Mouse (Mus musculus): ENCODE measurements around the gene Tsen15. TPM values are rescaled to one million over a fixed set of nuclear protein-coding genes. Genes with fewer than 3 reads are reported as not detected.

Gene Tsen15
- 29.3 TPM for polyA plus RNA-seq (2021)

DNA sequence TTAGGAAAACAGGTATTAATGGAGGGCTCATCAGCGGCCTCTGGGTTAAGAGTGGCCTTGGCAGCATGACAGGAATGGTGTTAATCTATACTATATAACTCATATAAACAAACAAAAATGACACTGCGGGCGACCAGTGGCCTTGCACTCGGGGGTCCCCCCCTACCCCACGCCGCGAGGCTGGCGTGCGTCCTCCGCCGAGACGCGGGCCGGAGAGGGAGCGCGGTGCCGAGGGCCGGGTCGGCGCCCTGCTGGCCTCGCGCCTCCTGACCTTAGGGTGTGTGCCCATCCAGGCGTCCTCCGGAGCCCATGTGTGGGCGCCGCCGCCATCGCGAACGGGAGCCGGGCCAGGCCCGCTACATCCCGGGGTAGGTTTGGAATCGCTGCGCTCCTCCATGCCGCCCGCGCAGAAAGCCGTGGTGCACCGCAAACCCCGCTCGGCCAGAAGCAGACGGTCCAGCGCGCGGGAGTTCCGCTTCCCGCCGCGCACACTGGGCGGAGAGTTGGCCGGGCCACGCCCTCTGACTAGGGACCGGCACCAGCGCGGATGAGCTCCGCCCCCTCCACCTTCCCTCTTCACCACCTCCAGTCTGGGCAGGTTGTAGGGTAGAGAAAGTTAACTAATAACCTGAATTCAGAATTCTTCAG lies at the start of gene Tsen15:
Gene Tsen15 (minus strand): TSS at position 501 of the 648 bp plus-strand sequence.
- H3K27me3 ChIP-seq, result no peaks in the 10 kb centered on the region
- in situ Hi-C loops (cut with MboI; ENCODE audit: low pct_unique_long_range_greater_than_20kb), result no loop called here
- TF ChIP-seq CTCF (IDR thresholded peaks at IDR 0.05), result no peak
- ATAC-seq (peak; percentile 94), DNase-seq (ENCODE audit: low read depth, low spot score) (no peak)
- POLR2A ChIA-PET, result no interaction called here
- CTCF ChIA-PET, result no interaction called here

DNA sequence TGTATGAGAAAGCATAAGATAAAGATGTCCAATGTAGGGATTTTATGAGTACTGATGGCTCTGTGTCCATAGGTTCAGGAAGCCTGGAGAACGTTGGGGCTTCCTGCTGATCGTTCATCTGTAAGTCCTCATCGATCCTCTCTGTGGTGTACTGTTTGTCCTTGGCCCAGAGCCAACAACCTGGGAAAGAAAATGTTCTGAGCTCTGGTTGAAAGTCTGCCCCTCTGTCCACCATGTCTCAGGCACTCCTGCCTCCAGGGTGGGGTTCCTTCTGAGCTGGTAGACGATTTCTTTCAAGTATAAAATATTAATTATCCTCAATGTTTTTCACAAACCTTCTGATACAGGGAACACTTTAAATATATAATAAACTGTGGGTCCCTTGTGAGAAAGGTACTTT lies 47.7 kb upstream of the Tsen15 start:
- DNase-seq (ENCODE audit: low read depth, low spot score) (no peak), ATAC-seq (no peak)
- ChIA-PET CTCF (no interaction called here), POLR2A (no interaction called here)
- TF ChIP-seq CTCF (IDR thresholded peaks at IDR 0.05), result no peak
- in situ Hi-C loops (cut with MboI; ENCODE audit: low pct_unique_long_range_greater_than_20kb), result no loop called here
- peaks cover 15% of the 10 kb centered on the region for H3K27me3 ChIP-seq

DNA sequence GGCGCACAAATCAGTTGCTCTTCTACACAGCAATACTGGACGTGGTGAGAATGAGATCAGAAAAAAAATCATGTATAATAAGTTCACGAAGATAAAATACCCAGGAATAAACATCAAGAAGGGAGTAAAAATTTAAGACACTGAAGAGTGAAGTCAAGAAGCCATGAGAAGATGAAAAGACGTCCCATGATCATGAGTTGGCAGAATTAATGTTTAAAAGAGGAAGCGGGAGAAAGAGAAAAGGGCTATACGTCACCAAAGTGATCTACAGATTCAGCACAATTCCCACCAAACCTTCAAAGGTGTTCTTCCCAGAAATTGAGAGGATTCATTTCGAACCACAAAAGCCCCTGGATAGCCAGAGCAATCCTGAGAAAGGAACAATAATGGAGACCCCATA lies 43.3 kb upstream of the Tsen15 start:
- ChIA-PET CTCF (no interaction called here), POLR2A (interaction anchor here (0.7 kb wide), 1 partner anchor 910 kb away, joined by 4 read pairs; no protein-coding TSS in a partner anchor)
- in situ Hi-C loops (cut with MboI; ENCODE audit: low pct_unique_long_range_greater_than_20kb), result no loop called here
- ATAC-seq (no peak), DNase-seq (ENCODE audit: low read depth, low spot score) (no peak)
- TF ChIP-seq CTCF (IDR thresholded peaks at IDR 0.05), result no peak
- peaks cover 15% of the 10 kb centered on the region for H3K27me3 ChIP-seq

GRCm38 (mm10) chr1:152427912-152428581 lies 41.6 kb upstream of the Tsen15 start:
- ATAC-seq (no peak), DNase-seq (ENCODE audit: low read depth, low spot score) (no peak)
- TF ChIP-seq CTCF (IDR thresholded peaks at IDR 0.05), result no peak
- ChIA-PET POLR2A (no interaction called here), CTCF (no interaction called here)
- in situ Hi-C loops (cut with MboI; ENCODE audit: low pct_unique_long_range_greater_than_20kb), result no loop called here
- peaks cover 13% of the 10 kb centered on the region for H3K27me3 ChIP-seq

DNA sequence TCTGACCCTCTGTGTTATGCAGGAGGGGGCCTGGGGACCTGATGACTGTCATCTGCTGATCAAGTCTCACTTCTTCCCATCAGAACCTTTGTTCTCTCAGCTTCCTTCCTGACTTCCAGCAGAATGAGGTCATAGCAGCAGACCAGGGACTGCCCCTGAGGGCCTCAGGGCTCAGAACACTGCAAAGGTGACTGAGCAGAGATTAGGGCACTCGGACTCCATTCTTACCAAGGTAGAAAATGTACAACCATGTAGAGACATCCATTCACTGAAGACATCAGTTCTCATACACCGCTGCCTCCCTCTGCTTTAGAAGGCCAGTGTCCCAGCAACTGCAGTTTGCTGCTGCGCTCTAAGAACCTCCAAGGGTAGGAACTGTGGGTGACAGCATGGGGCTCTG lies 36.6 kb upstream of the Tsen15 start:
- ChIA-PET CTCF (no interaction called here), POLR2A (no interaction called here)
- no peak for ATAC-seq
- TF ChIP-seq CTCF (IDR thresholded peaks at IDR 0.05), result no peak
- in situ Hi-C loops (cut with MboI; ENCODE audit: low pct_unique_long_range_greater_than_20kb), result no loop called here
- peaks cover 16% of the 10 kb centered on the region for H3K27me3 ChIP-seq
- no peak for DNase-seq (ENCODE audit: low read depth, low spot score)

DNA sequence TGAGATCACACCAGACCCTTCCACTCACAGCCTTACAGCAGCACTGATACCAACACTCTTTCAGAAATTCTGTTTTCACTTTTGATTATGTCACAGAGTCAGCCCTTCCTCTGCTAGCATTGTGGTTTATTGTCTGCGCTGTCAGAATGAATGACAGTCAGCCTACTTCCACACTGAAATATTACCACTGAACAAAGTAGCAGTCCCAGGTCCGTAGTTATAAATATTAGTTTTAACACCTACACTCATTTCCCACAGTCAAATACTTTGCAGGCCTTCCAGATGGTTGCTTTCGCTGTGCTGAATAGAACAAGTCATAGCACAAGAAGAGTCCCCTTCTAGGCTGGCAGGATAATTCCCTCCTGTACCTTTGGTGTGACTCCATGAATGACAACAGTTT lies 35.8 kb upstream of the Tsen15 start:
- TF ChIP-seq CTCF (IDR thresholded peaks at IDR 0.05), result no peak
- POLR2A ChIA-PET, result no interaction called here
- ATAC-seq (no peak), DNase-seq (ENCODE audit: low read depth, low spot score) (no peak)
- H3K27me3 ChIP-seq, result peaks cover 16% of the 10 kb centered on the region
- in situ Hi-C loops (cut with MboI; ENCODE audit: low pct_unique_long_range_greater_than_20kb), result no loop called here
- CTCF ChIA-PET, result no interaction called here

DNA sequence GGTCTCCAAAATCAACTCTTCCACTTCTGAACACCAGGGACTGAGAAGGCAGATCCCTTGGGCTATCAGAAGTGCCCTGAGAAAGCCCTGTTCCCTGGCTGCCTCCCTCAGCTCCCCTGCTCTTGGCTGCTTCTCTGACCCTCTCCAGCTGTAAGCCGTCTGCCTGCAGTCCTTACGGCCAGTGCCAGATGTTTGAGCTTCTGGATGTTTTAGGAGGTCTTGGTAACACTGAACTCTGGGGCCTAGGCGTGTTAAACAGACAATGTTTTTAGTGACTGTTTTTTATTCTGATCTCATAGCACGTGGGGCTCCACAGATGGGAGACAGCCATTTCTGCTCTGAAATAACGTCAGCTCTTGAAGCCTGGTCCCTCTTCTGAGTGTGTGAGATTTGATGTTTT lies 31.1 kb upstream of the Tsen15 start:
- CTCF ChIA-PET, result no interaction called here
- no peak for TF ChIP-seq CTCF (IDR thresholded peaks at IDR 0.05)
- in situ Hi-C loops (cut with MboI; ENCODE audit: low pct_unique_long_range_greater_than_20kb), result no loop called here
- DNase-seq (ENCODE audit: low read depth, low spot score) (no peak), ATAC-seq (no peak)
- peaks cover 16% of the 10 kb centered on the region for H3K27me3 ChIP-seq
- POLR2A ChIA-PET, result no interaction called here

- no peak for DNase-seq (ENCODE audit: low read depth, low spot score)
- no peak for TF ChIP-seq CTCF (IDR thresholded peaks at IDR 0.05)
- ATAC-seq, result no peak
- ChIA-PET CTCF (no interaction called here), POLR2A (no interaction called here)
- peaks cover 16% of the 10 kb centered on the region for H3K27me3 ChIP-seq
- in situ Hi-C loops (cut with MboI; ENCODE audit: low pct_unique_long_range_greater_than_20kb), result no loop called here
These were observed 29.9 kb upstream of the Tsen15 start for GRCm38 (mm10) chr1:152416306-152416904.

DNA sequence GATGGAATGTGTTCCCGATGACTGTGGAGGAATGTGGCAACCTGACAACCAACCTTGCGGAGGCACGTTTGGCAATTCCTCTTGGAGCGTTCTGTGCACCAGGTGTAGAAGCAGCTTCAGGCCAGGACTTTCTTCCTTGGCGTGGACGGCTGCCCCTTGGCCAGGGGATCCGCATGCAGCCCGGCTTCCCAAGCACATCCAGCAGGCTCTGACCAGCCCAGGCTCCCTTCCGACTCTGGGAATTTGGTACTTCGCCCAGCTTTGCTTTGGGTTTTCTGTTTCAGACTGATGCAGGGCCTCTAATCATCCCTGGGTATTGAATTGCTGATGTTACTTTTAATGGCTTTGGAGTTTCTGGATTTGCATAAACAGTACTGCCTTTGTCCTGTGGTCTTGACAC lies 28.0 kb upstream of the Tsen15 start:
- in situ Hi-C loops (cut with MboI; ENCODE audit: low pct_unique_long_range_greater_than_20kb), result no loop called here
- no peak for ATAC-seq
- no peak for DNase-seq (ENCODE audit: low read depth, low spot score)
- ChIA-PET POLR2A (no interaction called here), CTCF (no interaction called here)
- no peak for TF ChIP-seq CTCF (IDR thresholded peaks at IDR 0.05)
- peaks cover 9% of the 10 kb centered on the region for H3K27me3 ChIP-seq

- H3K27me3 ChIP-seq, result peaks cover 9% of the 10 kb centered on the region
- ATAC-seq (no peak), DNase-seq (ENCODE audit: low read depth, low spot score) (no peak)
- in situ Hi-C loops (cut with MboI; ENCODE audit: low pct_unique_long_range_greater_than_20kb), result no loop called here
- POLR2A ChIA-PET, result no interaction called here
- CTCF ChIA-PET, result no interaction called here
- no peak for TF ChIP-seq CTCF (IDR thresholded peaks at IDR 0.05)
These were observed 27.5 kb upstream of the Tsen15 start for GRCm38 (mm10) chr1:152413961-152414360.

GRCm38 (mm10) chr1:152413116-152413515 lies 26.6 kb upstream of the Tsen15 start:
- ATAC-seq, result no peak
- no peak for DNase-seq (ENCODE audit: low read depth, low spot score)
- TF ChIP-seq CTCF (IDR thresholded peaks at IDR 0.05), result no peak
- CTCF ChIA-PET, result no interaction called here
- H3K27me3 ChIP-seq, result peaks cover 9% of the 10 kb centered on the region
- in situ Hi-C loops (cut with MboI; ENCODE audit: low pct_unique_long_range_greater_than_20kb), result no loop called here
- POLR2A ChIA-PET, result no interaction called here
